16 mouse cellular contexts compared by ENCODE assay signal in the genomic region with DNA sequence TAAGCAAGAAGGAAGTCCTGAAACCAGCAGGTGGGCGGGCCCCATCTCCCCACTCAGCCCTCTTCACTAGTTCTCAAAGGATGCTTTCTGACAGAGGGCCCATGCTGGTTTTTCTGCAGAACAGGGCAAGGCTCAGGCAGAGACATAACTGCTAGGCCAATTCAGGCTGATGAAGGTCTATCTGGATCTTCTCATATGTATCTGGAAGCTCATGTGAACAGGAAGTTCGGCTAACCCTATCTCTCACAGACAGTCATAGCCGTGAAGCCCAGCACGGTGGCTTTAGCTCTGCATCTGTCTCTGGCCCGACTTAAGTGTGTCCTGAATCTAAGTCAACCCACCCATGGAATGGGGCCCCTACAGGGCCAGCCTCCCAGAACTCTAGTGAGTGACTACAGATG.
A peak's percentile ranks its signal among the peaks of the same experiment; 100 is the strongest.
DNase-seq lines count a peak whose midpoint lies in the region; ATAC-seq lines count a peak whose summit lies in the region.
"Had no signal": no experiment of that assay in that cellular context is flagged by ENCODE, and none has a peak within 500 bp of the region (broad histone marks: within the 10 kb centered on the region; RNA-seq: fewer than 3 reads in every experiment).

No protein-coding gene starts in this region.

- H3K9me3 ChIP-seq in forebrain, embryonic 10.5 days: no peaks in the 10 kb centered on the region
- H3K9me3 ChIP-seq in forebrain, embryonic 12.5 days: no peaks in the 10 kb centered on the region
- no peaks in the 10 kb centered on the region for H3K9me3 ChIP-seq in midbrain, embryonic 15.5 days
- H3K9me3 ChIP-seq in hindbrain, embryonic 11.5 days (ENCODE audit: control insufficient read depth, low read length): no peaks in the 10 kb centered on the region

- WGBS in forebrain, embryonic 10.5 days: 91% methylated on average over 5 of the region's 5 CpGs
- 87% methylated on average over 5 of the region's 5 CpGs for WGBS in forebrain, embryonic 12.5 days
- WGBS in midbrain, embryonic 15.5 days: 88% methylated on average over 5 of the region's 5 CpGs
- 89% methylated on average over 5 of the region's 5 CpGs for WGBS in hindbrain, embryonic 11.5 days

- peak overlapping the region; percentile 68 for H3K27ac ChIP-seq in forebrain, embryonic 10.5 days
- H3K27ac ChIP-seq in forebrain, embryonic 12.5 days: no peak overlapping the region
- H3K27ac ChIP-seq in midbrain, embryonic 15.5 days: no peak overlapping the region
- no peak overlapping the region for H3K27ac ChIP-seq in hindbrain, embryonic 11.5 days (ENCODE audit: low read depth, low read length)
- H3K27ac ChIP-seq: macrophage had no signal

- no peak overlapping the region for H3K9ac ChIP-seq in forebrain, embryonic 12.5 days
- H3K9ac ChIP-seq in midbrain, embryonic 15.5 days: no peak overlapping the region
- no peak overlapping the region for H3K9ac ChIP-seq in hindbrain, embryonic 11.5 days (ENCODE audit: low read depth, low read length)

- no peak overlapping the region for H3K4me2 ChIP-seq in forebrain, embryonic 12.5 days
- H3K4me2 ChIP-seq in midbrain, embryonic 15.5 days: no peak overlapping the region
- H3K4me2 ChIP-seq in hindbrain, embryonic 11.5 days (replicated peaks; ENCODE audit: low read depth, low read length): no peak overlapping the region

- H3K36me3 ChIP-seq in forebrain, embryonic 10.5 days (replicated peaks): no peaks in the 10 kb centered on the region
- H3K36me3 ChIP-seq in forebrain, embryonic 12.5 days (replicated peaks): no peaks in the 10 kb centered on the region
- H3K36me3 ChIP-seq in midbrain, embryonic 15.5 days (replicated peaks): no peaks in the 10 kb centered on the region
- H3K36me3 ChIP-seq in hindbrain, embryonic 11.5 days (ENCODE audit: control insufficient read depth, insufficient read depth, low read length): no peaks in the 10 kb centered on the region

- no peak for ATAC-seq in forebrain, embryonic 12.5 days (ENCODE audit: low FRiP score)
- ATAC-seq in megakaryocyte progenitor cell, adult 5-6 weeks (replicated peaks; ENCODE audit: poor library complexity): peak; percentile 58
- no peak for ATAC-seq in midbrain, embryonic 15.5 days (replicated peaks)
- ATAC-seq in hindbrain, embryonic 11.5 days (ENCODE audit: low FRiP score): no peak
- ATAC-seq: forebrain, embryonic 16.5 days had no signal

- DNase-seq in forebrain, embryonic 10.5 days (ENCODE audit: extremely low spot score, low spot score): no peak
- DNase-seq in spleen, postnatal 36 days (ENCODE audit: low spot score in 2 of 2): peak; percentile 42 to 62
- no peak for DNase-seq in spleen, postnatal 4 days (ENCODE audit: low spot score in 2 of 2)
- DNase-seq in thymus, postnatal 4 days: peak; percentile 74
- no peak for DNase-seq in hindbrain, embryonic 11.5 days (ENCODE audit: low spot score)
- DNase-seq: cerebellum, postnatal 14 days; gastrocnemius, postnatal 14 days; heart, postnatal 14 days; kidney, adult 9 months; layer of hippocampus, adult 9-11 months had no signal

- peaks cover 25% of the 10 kb centered on the region; the same call in 1 of the 2 replicates for H3K27me3 ChIP-seq in forebrain, embryonic 10.5 days (ENCODE audit: poor library complexity, severe bottlenecking)
- H3K27me3 ChIP-seq in forebrain, embryonic 12.5 days: 0 out of 2 replicates have a peak, but pooled peaks cover 4% of the 10 kb centered on the region
- no peaks in the 10 kb centered on the region for H3K27me3 ChIP-seq in midbrain, embryonic 15.5 days (replicated peaks)
- no peaks in the 10 kb centered on the region; the same call in 1 of the 2 replicates for H3K27me3 ChIP-seq in hindbrain, embryonic 11.5 days (ENCODE audit: control insufficient read depth, insufficient read depth, low read length)

- H3K4me1 ChIP-seq in forebrain, embryonic 10.5 days: peaks cover 50% of the 10 kb centered on the region
- peaks cover 44% of the 10 kb centered on the region for H3K4me1 ChIP-seq in forebrain, embryonic 12.5 days
- H3K4me1 ChIP-seq in midbrain, embryonic 15.5 days: peaks cover 26% of the 10 kb centered on the region
- peaks cover 4% of the 10 kb centered on the region; the same call in 1 of the 2 replicates for H3K4me1 ChIP-seq in hindbrain, embryonic 11.5 days (replicated peaks; ENCODE audit: control insufficient read depth, insufficient read depth, low read length)

- no peak overlapping the region for H3K4me3 ChIP-seq in forebrain, embryonic 10.5 days
- H3K4me3 ChIP-seq in forebrain, embryonic 12.5 days (replicated peaks): no peak overlapping the region
- H3K4me3 ChIP-seq in midbrain, embryonic 15.5 days: no peak overlapping the region
- H3K4me3 ChIP-seq in hindbrain, embryonic 11.5 days (ENCODE audit: low read depth, low read length): no peak overlapping the region
- H3K4me3 ChIP-seq: myocyte had no signal

Comparison
In these comparisons a context has a peak if more than half of its experiments do, and no peak if none do; other contexts are left out.
1. DNase-seq: peak in spleen, postnatal 36 days (2 of 2) and thymus, postnatal 4 days (single experiment); none in forebrain, embryonic 10.5 days (single experiment), spleen, postnatal 4 days (0 of 2) and hindbrain, embryonic 11.5 days (single experiment).